Mouse (Mus musculus) liver, embryonic 14.5 days (tissue): Measurements from ENCODE around the gene Irs2.

ENCODE experiments used
- CTCF ChIP-seq: IDR thresholded peaks from 2 replicates; pipeline ENCODE4 v1.5.1; 2016; ENCODE audit warnings: antibody characterized with exemption, low read depth, control low read depth
- EP300 ChIP-seq: IDR thresholded peaks from 2 replicates; pipeline ENCODE4 v1.6.1; 2016; ENCODE audit warnings: antibody characterized with exemption, low read depth

- TF ChIP-seq CTCF (no peak), EP300 (peak; percentile 51; the same call in 1 of the 2 replicates)
These were observed 30.4 kb downstream of the Irs2 start for GRCm38 (mm10) chr8:10977742-10978376.
